Mouse (Mus musculus) midbrain, embryonic 15.5 days (tissue): ENCODE measurements around the gene Gm20388. TPM values are rescaled to one million over a fixed set of nuclear protein-coding genes. Genes with fewer than 3 reads are reported as not detected.

Experiments
- ATAC-seq: fragments of 200-750 bp; cut with Nextera tagmentation; replicated peaks from 2 replicates; pipeline ENCODE4 v1.8.0; 2017; ENCODE audit warnings: moderate TSS enrichment
- H3K27ac ChIP-seq: fragments of 300-500 bp; sonication (generic); 2 replicates; pipeline ENCODE4 v1.5.1; 2015; ENCODE audit warnings: mild to moderate bottlenecking, inconsistent platforms
- H3K27me3 ChIP-seq: fragments of 300-500 bp; sonication (generic); replicated peaks from 2 replicates; pipeline ENCODE4 v1.6.1; 2015; ENCODE audit warnings: inconsistent platforms
- H3K36me3 ChIP-seq: fragments of 300-500 bp; sonication (generic); replicated peaks from 2 replicates; pipeline ENCODE4 v1.6.1; 2015; ENCODE audit warnings: inconsistent platforms
- H3K4me1 ChIP-seq: fragments of 300-500 bp; sonication (generic); 2 replicates; pipeline ENCODE4 v1.6.1; 2015; ENCODE audit warnings: inconsistent platforms
- H3K4me2 ChIP-seq: fragments of 300-500 bp; sonication (generic); 2 replicates; pipeline ENCODE4 v1.6.1; 2015; ENCODE audit warnings: inconsistent platforms, mild to moderate bottlenecking, moderate library complexity
- H3K4me3 ChIP-seq: fragments of 300-500 bp; sonication (generic); 2 replicates; pipeline ENCODE4 v1.5.1; 2015; ENCODE audit warnings: mild to moderate bottlenecking, inconsistent platforms
- H3K9ac ChIP-seq: fragments of 300-500 bp; sonication (generic); 2 replicates; pipeline ENCODE4 v1.6.1; 2015; ENCODE audit warnings: mild to moderate bottlenecking, inconsistent platforms
- H3K9me3 ChIP-seq: fragments of 300-500 bp; sonication (generic); 2 replicates; pipeline ENCODE4 v1.6.1; 2016; ENCODE audit warnings: inconsistent platforms
- WGBS: fragments of 180-500 bp; shearing (Covaris S2); methylation state at CpG from one replicate; pipeline ENCODE4 v1.1.7; 2015; ENCODE audit warnings: mixed read lengths; 5-methylcytosine and 5-hydroxymethylcytosine counted together
- polyA plus RNA-seq: library from polyadenylated mRNA; unstranded; fragments of >200 nt; fragmentation: Nextera tagmentation; extraction: Ambion mirVana; gene quantifications from 2 replicates; pipeline ENCODE4 v1.2.1, GENCODE M21; 2015

Gene Gm20388
- polyA plus RNA-seq, 1 experiment from 2014 or later, result 5.6 TPM

- no peak for ATAC-seq
- Histone ChIP-seq H3K4me2 (no peak overlapping the region), H3K4me1 (peaks cover 33% of the 10 kb centered on the region), H3K9me3 (no peaks in the 10 kb centered on the region), H3K36me3 (no peaks in the 10 kb centered on the region), H3K27ac (no peak overlapping the region), H3K27me3 (no peaks in the 10 kb centered on the region), H3K9ac (no peak overlapping the region), H3K4me3 (no peak overlapping the region)
- 60% methylated on average over 3 of the region's 3 CpGs for WGBS
Observed at GRCm38 (mm10) chr8:122574264-122574663, 2663.6 kb downstream of the Gm20388 start.

- 55% methylated on average over 10 of the region's 10 CpGs for WGBS
- Histone ChIP-seq H3K4me2 (peak overlapping the region; percentile 87; the same call in 1 of the 2 replicates), H3K27ac (no peak overlapping the region), H3K4me1 (peaks cover 33% of the 10 kb centered on the region), H3K27me3 (no peaks in the 10 kb centered on the region), H3K4me3 (no peak overlapping the region), H3K9me3 (no peaks in the 10 kb centered on the region), H3K36me3 (no peaks in the 10 kb centered on the region), H3K9ac (no peak overlapping the region)
- ATAC-seq, result no peak
Observed at GRCm38 (mm10) chr8:122574667-122575251, 2664.1 kb downstream of the Gm20388 start.

GRCm38 (mm10) chr8:122575286-122575685 is 2664.6 kb downstream of the Gm20388 start:
- Histone ChIP-seq H3K4me1 (peaks cover 33% of the 10 kb centered on the region), H3K9ac (no peak overlapping the region), H3K4me3 (peak overlapping the region; percentile 63; the same call in 1 of the 2 replicates), H3K36me3 (no peaks in the 10 kb centered on the region), H3K27ac (no peak overlapping the region), H3K27me3 (no peaks in the 10 kb centered on the region), H3K4me2 (peak overlapping the region; percentile 87), H3K9me3 (no peaks in the 10 kb centered on the region)
- WGBS, result 74% methylated on average over 8 of the region's 8 CpGs
- no peak for ATAC-seq

DNA sequence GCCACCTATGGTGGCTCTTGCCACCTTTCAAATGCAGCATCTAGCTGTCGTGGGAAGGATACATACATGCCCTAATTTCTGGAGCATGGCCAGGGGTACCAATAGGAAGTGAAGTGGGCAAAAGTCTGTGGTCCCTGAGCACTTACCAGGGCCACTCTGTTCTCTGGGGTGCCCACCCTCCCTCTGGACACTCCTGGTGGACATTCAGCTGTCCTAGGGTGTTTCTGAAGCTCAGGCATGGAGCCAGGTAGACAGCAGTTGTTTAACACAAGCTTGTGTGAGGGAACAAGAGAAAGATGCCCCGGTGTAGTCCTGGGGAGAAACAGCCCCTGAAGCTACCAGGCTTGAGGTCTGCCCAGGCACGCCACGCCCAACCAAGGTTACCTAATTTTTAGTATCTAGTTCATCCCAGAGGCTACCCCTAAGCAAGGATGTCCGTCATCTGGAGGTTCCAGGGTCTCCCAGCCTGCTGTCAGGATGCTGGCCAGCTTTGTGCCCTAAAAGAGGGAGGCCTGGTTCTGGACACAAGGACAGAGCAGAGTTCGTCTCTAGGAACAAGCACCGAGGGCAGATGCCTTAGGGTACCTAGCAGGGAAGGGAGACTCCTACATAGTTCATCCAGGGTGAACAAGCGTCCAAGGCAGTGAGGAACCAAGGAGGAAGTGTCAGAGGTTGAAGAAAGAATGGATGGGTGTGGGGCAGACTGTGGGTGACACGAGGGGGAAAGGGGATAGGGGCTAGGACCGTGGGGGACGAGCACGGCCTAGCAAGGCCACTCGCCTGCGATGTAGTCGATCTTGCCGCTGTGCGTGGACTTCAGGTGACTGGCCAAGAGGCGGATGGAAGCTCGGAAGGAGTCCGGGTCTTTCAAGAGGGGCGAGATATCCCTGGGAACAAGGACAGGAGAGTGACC is 2665.3 kb downstream of the Gm20388 start:
- Histone ChIP-seq H3K9ac (peak overlapping the region; percentile 83), H3K4me2 (peak overlapping the region; percentile 87), H3K27ac (peak overlapping the region; percentile 75), H3K36me3 (no peaks in the 10 kb centered on the region), H3K4me3 (peak overlapping the region; percentile 63), H3K27me3 (no peaks in the 10 kb centered on the region), H3K9me3 (no peaks in the 10 kb centered on the region), H3K4me1 (peaks cover 33% of the 10 kb centered on the region)
- WGBS, result 19% methylated on average over 21 of the region's 21 CpGs
- peak; percentile 51 for ATAC-seq

- under 1% methylated on average over 39 of the region's 39 CpGs for WGBS
Observed at GRCm38 (mm10) chr8:122576648-122577022, 2666.0 kb downstream of the Gm20388 start, which contains the start of gene Aprt. Gene Aprt, minus strand, starts transcription at chr8:122576909.

DNA sequence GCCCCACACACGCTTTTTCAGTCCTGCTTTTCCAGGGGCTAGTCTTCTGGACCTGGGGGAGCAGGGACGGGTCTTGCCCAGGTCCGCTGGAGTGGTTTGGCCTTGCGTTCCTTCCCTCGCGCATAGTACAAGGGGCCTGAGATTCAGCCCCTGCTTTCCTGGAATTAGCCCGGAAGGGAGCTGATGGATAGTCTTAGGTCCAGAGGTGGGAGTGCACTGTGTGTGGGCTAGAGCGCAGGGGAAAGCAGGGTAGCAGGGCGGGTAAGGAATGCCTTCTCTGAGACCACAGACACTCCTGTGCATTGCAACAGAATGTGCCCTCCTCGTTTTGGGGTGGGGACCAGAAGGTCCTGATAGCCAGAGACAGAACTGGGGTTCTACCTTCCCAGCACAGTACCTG is 2666.5 kb downstream of the Gm20388 start:
- H3K4me3 ChIP-seq, result peak overlapping the region; percentile 63
- H3K4me2 ChIP-seq, result peak overlapping the region; percentile 87
- H3K4me1 ChIP-seq, result peaks cover 33% of the 10 kb centered on the region
- H3K9me3 ChIP-seq, result no peaks in the 10 kb centered on the region
- no peaks in the 10 kb centered on the region for H3K36me3 ChIP-seq
- WGBS, result 41% methylated on average over 10 of the region's 10 CpGs
- no peaks in the 10 kb centered on the region for H3K27me3 ChIP-seq
- ATAC-seq, result peak; percentile 55
- peak overlapping the region; percentile 83 for H3K9ac ChIP-seq
- peak overlapping the region; percentile 75 for H3K27ac ChIP-seq

More at GRCm38 (mm10) chr8:122576648-122577022, 2666.0 kb downstream of the Gm20388 start, which contains the start of gene Aprt:
- H3K9me3 ChIP-seq, result no peaks in the 10 kb centered on the region
- peak; percentile 93 for ATAC-seq
- peaks cover 33% of the 10 kb centered on the region for H3K4me1 ChIP-seq
- peak within 1 kb of the TSS; percentile 87 for H3K4me2 ChIP-seq
- no peaks in the 10 kb centered on the region for H3K27me3 ChIP-seq
- H3K27ac ChIP-seq, result peak within 1 kb of the TSS; percentile 75
- H3K4me3 ChIP-seq, result peak within 1 kb of the TSS; percentile 63
- peak within 1 kb of the TSS; percentile 83 for H3K9ac ChIP-seq
- no peaks in the 10 kb centered on the region for H3K36me3 ChIP-seq

GRCm38 (mm10) chr8:122579196-122579595 is 2668.6 kb downstream of the Gm20388 start:
- ATAC-seq, result no peak
- no peaks in the 10 kb centered on the region for H3K36me3 ChIP-seq
- H3K27me3 ChIP-seq, result no peaks in the 10 kb centered on the region
- no peaks in the 10 kb centered on the region for H3K9me3 ChIP-seq
- H3K4me1 ChIP-seq, result peaks cover 28% of the 10 kb centered on the region
- 35% methylated on average over 7 of the region's 7 CpGs for WGBS
- H3K4me3 ChIP-seq, result no peak overlapping the region
- no peak overlapping the region for H3K4me2 ChIP-seq
- H3K9ac ChIP-seq, result no peak overlapping the region
- H3K27ac ChIP-seq, result no peak overlapping the region

DNA sequence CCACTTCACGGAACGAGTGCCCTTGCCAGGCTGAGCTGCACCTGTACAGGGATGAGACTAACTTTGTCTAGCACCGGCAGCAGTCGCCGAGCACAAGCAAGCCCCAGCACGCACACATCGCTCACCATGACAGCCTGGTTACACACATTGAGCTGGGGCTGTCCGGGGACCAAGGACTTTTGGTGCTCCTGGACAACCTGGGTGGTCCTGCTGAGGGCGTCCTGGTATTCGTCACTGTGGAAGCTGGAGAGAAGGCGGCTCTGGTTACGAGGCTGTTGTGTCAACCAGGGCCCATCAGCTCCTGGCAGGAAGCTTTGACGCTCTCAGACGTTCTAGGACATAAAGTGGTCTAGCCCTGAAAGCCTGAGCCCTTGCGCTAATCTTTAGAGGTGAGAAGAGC is 2670.3 kb downstream of the Gm20388 start:
- no peak for ATAC-seq
- Histone ChIP-seq H3K9me3 (no peaks in the 10 kb centered on the region), H3K4me2 (no peak overlapping the region), H3K4me3 (no peak overlapping the region), H3K27me3 (no peaks in the 10 kb centered on the region), H3K27ac (no peak overlapping the region), H3K36me3 (no peaks in the 10 kb centered on the region), H3K4me1 (peaks cover 11% of the 10 kb centered on the region), H3K9ac (no peak overlapping the region)
- WGBS, result 84% methylated on average over 13 of the region's 15 CpGs

GRCm38 (mm10) chr8:122584981-122585380 is 2674.3 kb downstream of the Gm20388 start:
- Histone ChIP-seq H3K4me1 (no peaks in the 10 kb centered on the region), H3K36me3 (no peaks in the 10 kb centered on the region), H3K9me3 (no peaks in the 10 kb centered on the region), H3K27me3 (no peaks in the 10 kb centered on the region), H3K9ac (no peak overlapping the region), H3K27ac (no peak overlapping the region), H3K4me3 (no peak overlapping the region), H3K4me2 (no peak overlapping the region)
- 86% methylated on average over 9 of the region's 9 CpGs for WGBS
- no peak for ATAC-seq

- H3K9me3 ChIP-seq, result no peaks in the 10 kb centered on the region
- H3K4me2 ChIP-seq, result no peak overlapping the region
- H3K36me3 ChIP-seq, result no peaks in the 10 kb centered on the region
- H3K27ac ChIP-seq, result no peak overlapping the region
- no peak overlapping the region for H3K4me3 ChIP-seq
- WGBS, result 77% methylated on average over 14 of the region's 14 CpGs
- H3K27me3 ChIP-seq, result no peaks in the 10 kb centered on the region
- H3K4me1 ChIP-seq, result no peaks in the 10 kb centered on the region
- no peak overlapping the region for H3K9ac ChIP-seq
- ATAC-seq, result no peak
Observed at GRCm38 (mm10) chr8:122585411-122585891, 2674.8 kb downstream of the Gm20388 start.

DNA sequence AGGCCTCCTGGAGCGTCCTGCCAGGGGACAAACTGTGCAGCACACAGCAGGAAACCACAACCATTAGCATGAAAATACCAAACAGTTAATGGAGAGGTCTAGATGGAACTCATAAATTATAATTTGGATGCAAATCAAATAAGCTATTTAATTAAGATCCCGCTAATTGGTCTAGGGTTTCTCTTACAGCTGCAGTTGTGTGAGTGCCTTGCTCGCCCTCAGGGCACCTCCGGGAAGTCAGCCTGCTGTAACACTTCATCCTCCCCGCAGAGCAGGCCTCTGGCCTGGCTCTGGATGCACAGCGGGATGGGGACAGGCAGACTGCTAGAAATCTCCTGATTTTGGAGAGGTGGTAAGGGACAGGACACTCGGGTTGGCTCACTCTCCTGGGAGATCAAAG is 2675.5 kb downstream of the Gm20388 start:
- no peak for ATAC-seq
- Histone ChIP-seq H3K4me1 (no peaks in the 10 kb centered on the region), H3K27ac (no peak overlapping the region), H3K27me3 (no peaks in the 10 kb centered on the region), H3K4me2 (no peak overlapping the region), H3K9me3 (no peaks in the 10 kb centered on the region), H3K36me3 (no peaks in the 10 kb centered on the region), H3K4me3 (no peak overlapping the region), H3K9ac (no peak overlapping the region)
- WGBS, result 58% methylated on average over 7 of the region's 7 CpGs

GRCm38 (mm10) chr8:122586749-122587148 is 2676.1 kb downstream of the Gm20388 start:
- 88% methylated on average over 10 of the region's 10 CpGs for WGBS
- no peak overlapping the region for H3K9ac ChIP-seq
- no peaks in the 10 kb centered on the region for H3K4me1 ChIP-seq
- H3K27ac ChIP-seq, result no peak overlapping the region
- H3K9me3 ChIP-seq, result no peaks in the 10 kb centered on the region
- no peaks in the 10 kb centered on the region for H3K27me3 ChIP-seq
- no peaks in the 10 kb centered on the region for H3K36me3 ChIP-seq
- H3K4me3 ChIP-seq, result no peak overlapping the region
- ATAC-seq, result no peak
- H3K4me2 ChIP-seq, result no peak overlapping the region
